ENCODE assay signal across 14 mouse cellular contexts in the genomic region with DNA sequence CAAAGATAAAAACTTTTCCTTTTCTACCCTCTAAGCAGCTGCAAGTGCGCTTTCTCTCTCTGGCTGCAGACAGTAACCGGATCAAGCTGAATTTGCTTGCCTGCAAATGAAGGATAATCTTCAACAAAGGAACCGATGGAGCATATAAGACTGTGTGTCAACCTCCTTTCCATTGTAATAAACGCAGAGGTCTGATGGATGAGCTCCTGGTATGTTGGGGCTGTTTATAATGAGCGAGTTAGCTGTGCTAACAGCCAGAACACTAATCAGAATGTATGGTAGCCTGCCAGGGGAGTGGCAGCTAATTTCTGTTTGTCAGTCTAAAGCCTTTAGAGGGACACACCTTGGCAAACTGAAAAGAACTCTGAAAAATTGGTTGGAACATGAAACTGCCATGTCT.
A peak's percentile ranks its signal among the peaks of the same experiment; 100 is the strongest.
DNase-seq lines count a peak whose midpoint lies in the region; ATAC-seq lines count a peak whose summit lies in the region.
"Had no signal": no experiment of that assay in that cellular context is flagged by ENCODE, and none has a peak within 500 bp of the region (broad histone marks: within the 10 kb centered on the region; RNA-seq: fewer than 3 reads in every experiment).

No protein-coding gene starts in this region.

- H3K36me3 ChIP-seq in embryonic facial prominence, embryonic 11.5 days (replicated peaks; ENCODE audit: control insufficient read depth, insufficient read depth, low read depth, low read length), result no peaks in the 10 kb centered on the region
- H3K36me3 ChIP-seq in embryonic facial prominence, embryonic 10.5 days (replicated peaks), result no peaks in the 10 kb centered on the region
- no peaks in the 10 kb centered on the region for H3K36me3 ChIP-seq in forebrain, embryonic 15.5 days
- H3K36me3 ChIP-seq in midbrain, embryonic 14.5 days (ENCODE audit: control insufficient read depth, insufficient read depth, low read length), result no peaks in the 10 kb centered on the region
- H3K36me3 ChIP-seq: limb, embryonic 12.5 days had no signal

- no peaks in the 10 kb centered on the region for H3K9me3 ChIP-seq in embryonic facial prominence, embryonic 11.5 days (replicated peaks; ENCODE audit: control insufficient read depth, low read length)
- H3K9me3 ChIP-seq in embryonic facial prominence, embryonic 10.5 days, result no peaks in the 10 kb centered on the region
- H3K9me3 ChIP-seq in forebrain, embryonic 15.5 days, result no peaks in the 10 kb centered on the region
- no peaks in the 10 kb centered on the region for H3K9me3 ChIP-seq in midbrain, embryonic 14.5 days (ENCODE audit: control insufficient read depth, low read length)
- H3K9me3 ChIP-seq: limb, embryonic 12.5 days had no signal

- H3K4me2 ChIP-seq in embryonic facial prominence, embryonic 11.5 days (ENCODE audit: low read depth, low read length), result no peak overlapping the region
- H3K4me2 ChIP-seq in forebrain, embryonic 15.5 days (replicated peaks), result no peak overlapping the region
- H3K4me2 ChIP-seq in midbrain, embryonic 14.5 days (ENCODE audit: low read length), result no peak overlapping the region
- H3K4me2 ChIP-seq: limb, embryonic 12.5 days had no signal

- 57% methylated on average over 5 of the region's 5 CpGs for WGBS in embryonic facial prominence, embryonic 11.5 days
- WGBS in embryonic facial prominence, embryonic 10.5 days, result 53% methylated on average over 5 of the region's 5 CpGs
- 8% methylated on average over 5 of the region's 5 CpGs for WGBS in forebrain, embryonic 15.5 days
- 4% methylated on average over 5 of the region's 5 CpGs for WGBS in midbrain, embryonic 14.5 days

- no peak overlapping the region for H3K27ac ChIP-seq in embryonic facial prominence, embryonic 11.5 days (replicated peaks; ENCODE audit: low read depth, low read length)
- no peak overlapping the region for H3K27ac ChIP-seq in embryonic facial prominence, embryonic 10.5 days (replicated peaks)
- H3K27ac ChIP-seq in forebrain, embryonic 15.5 days (replicated peaks), result no peak overlapping the region
- H3K27ac ChIP-seq in midbrain, embryonic 14.5 days (replicated peaks; ENCODE audit: low read depth, low read length), result no peak overlapping the region
- H3K27ac ChIP-seq: limb, embryonic 12.5 days had no signal

- no peaks in the 10 kb centered on the region for H3K27me3 ChIP-seq in embryonic facial prominence, embryonic 11.5 days (ENCODE audit: control insufficient read depth, insufficient read depth, low read length)
- no peaks in the 10 kb centered on the region for H3K27me3 ChIP-seq in embryonic facial prominence, embryonic 10.5 days (replicated peaks; ENCODE audit: low read depth, poor library complexity, severe bottlenecking)
- no peaks in the 10 kb centered on the region for H3K27me3 ChIP-seq in forebrain, embryonic 15.5 days
- H3K27me3 ChIP-seq in midbrain, embryonic 14.5 days (ENCODE audit: control insufficient read depth, insufficient read depth, low read length), result no peaks in the 10 kb centered on the region
- H3K27me3 ChIP-seq: limb, embryonic 12.5 days had no signal

- no peak overlapping the region for H3K9ac ChIP-seq in embryonic facial prominence, embryonic 11.5 days (replicated peaks; ENCODE audit: low read length)
- H3K9ac ChIP-seq in forebrain, embryonic 15.5 days (replicated peaks), result no peak overlapping the region
- H3K9ac ChIP-seq in midbrain, embryonic 14.5 days (replicated peaks; ENCODE audit: low read length), result no peak overlapping the region
- H3K9ac ChIP-seq: limb, embryonic 12.5 days had no signal

- no peaks in the 10 kb centered on the region for H3K4me1 ChIP-seq in embryonic facial prominence, embryonic 11.5 days (ENCODE audit: control insufficient read depth, insufficient read depth, low read length)
- H3K4me1 ChIP-seq in embryonic facial prominence, embryonic 10.5 days, result no peaks in the 10 kb centered on the region
- H3K4me1 ChIP-seq in forebrain, embryonic 15.5 days, result peaks cover 5% of the 10 kb centered on the region
- no peaks in the 10 kb centered on the region for H3K4me1 ChIP-seq in midbrain, embryonic 14.5 days (ENCODE audit: control insufficient read depth, insufficient read depth, low read length)
- H3K4me1 ChIP-seq: limb, embryonic 12.5 days had no signal

- no peak overlapping the region for H3K4me3 ChIP-seq in embryonic facial prominence, embryonic 11.5 days (ENCODE audit: low read depth, low read length)
- H3K4me3 ChIP-seq in embryonic facial prominence, embryonic 10.5 days, result no peak overlapping the region
- H3K4me3 ChIP-seq in forebrain, embryonic 15.5 days, result no peak overlapping the region
- H3K4me3 ChIP-seq in midbrain, embryonic 14.5 days (replicated peaks; ENCODE audit: low read depth, low read length), result no peak overlapping the region
- H3K4me3 ChIP-seq: limb, embryonic 12.5 days had no signal

- peak; percentile 67 for ATAC-seq in embryonic facial prominence, embryonic 11.5 days (replicated peaks; ENCODE audit: insufficient number of reproducible peaks, low FRiP score, low TSS enrichment, low read depth)
- peak; percentile 53 for ATAC-seq in forebrain, embryonic 15.5 days (replicated peaks)
- ATAC-seq in midbrain, embryonic 14.5 days (ENCODE audit: low FRiP score, low TSS enrichment), result peak; percentile 53; the same call in 1 of the 2 replicates

- no peak for DNase-seq in embryonic facial prominence, embryonic 11.5 days (ENCODE audit: low spot score)
- no peak for DNase-seq in embryonic facial prominence, embryonic 10.5 days (ENCODE audit: low spot score)
- peak; percentile 43 for DNase-seq in cerebellum, adult 8-10 months
- DNase-seq in midbrain, embryonic 14.5 days, result peak; percentile 38
- DNase-seq in layer of hippocampus, adult 8-10 months (ENCODE audit: low spot score in 2 of 2), result no peak
- DNase-seq in urinary bladder, postnatal 10 days (ENCODE audit: low spot score), result no peak
- DNase-seq in lung, postnatal 4 days, result no peak
- DNase-seq: adrenal gland, postnatal 14 days; gastrocnemius, postnatal 25 days; heart, postnatal 14 days; kidney, postnatal 36 days; lung, postnatal 14 days had no signal

Comparison
In these comparisons a context has a peak if more than half of its experiments do, and no peak if none do; other contexts are left out.
1. DNase-seq: peak in cerebellum, adult 8-10 months (single experiment) and midbrain, embryonic 14.5 days (single experiment); none in embryonic facial prominence, embryonic 11.5 days (single experiment), embryonic facial prominence, embryonic 10.5 days (single experiment), layer of hippocampus, adult 8-10 months (0 of 2), urinary bladder, postnatal 10 days (single experiment) and lung, postnatal 4 days (0 of 2).
2. Peak in every context shown above with its lines, with median percentiles within 50 percentile points of each other: ATAC-seq.